ENCODE assay signal across 8 mouse cellular contexts in genomic region chr16:33381614-33382245, GRCm38 (mm10). TPM values are rescaled to one million over a fixed set of nuclear protein-coding genes. Genes with fewer than 3 reads are reported as not detected.
DNase-seq lines count a peak whose midpoint lies in the region; ATAC-seq and TF ChIP-seq lines count a peak whose summit lies in the region.

No protein-coding gene starts in this region.

- H3K27me3 ChIP-seq in lung, embryonic 14.5 days (ENCODE audit: insufficient read depth, low read length), result no peaks in the 10 kb centered on the region
- H3K27me3 ChIP-seq in embryonic facial prominence, embryonic 14.5 days (replicated peaks; ENCODE audit: control insufficient read depth, insufficient read depth, low read length), result no peaks in the 10 kb centered on the region
- no peaks in the 10 kb centered on the region for H3K27me3 ChIP-seq in kidney, postnatal 0 days (ENCODE audit: insufficient read depth, low read length)
- no peaks in the 10 kb centered on the region for H3K27me3 ChIP-seq in neural tube, embryonic 12.5 days (replicated peaks)

- peak; percentile 39 for DNase-seq in adrenal gland, adult 2 months
- no peak for DNase-seq in adrenal gland, adult 8-10 months
- DNase-seq in lung, embryonic 14.5 days, result peak; percentile 33
- DNase-seq in lung, adult 18-20 months, result no peak
- DNase-seq in embryonic facial prominence, embryonic 14.5 days (ENCODE audit: low spot score), result no peak
- no peak for DNase-seq in kidney, postnatal 0 days (ENCODE audit: low spot score)
- DNase-seq in gastrocnemius, adult 18-20 months (ENCODE audit: low spot score), result no peak

- peak overlapping the region; percentile 95 for H3K4me3 ChIP-seq in lung, embryonic 14.5 days (ENCODE audit: low read depth, low read length)
- peak overlapping the region; percentile 94 for H3K4me3 ChIP-seq in embryonic facial prominence, embryonic 14.5 days (ENCODE audit: low read depth, low read length)
- peak overlapping the region; percentile 90 for H3K4me3 ChIP-seq in kidney, postnatal 0 days (replicated peaks; ENCODE audit: low read depth, low read length)
- peak overlapping the region; percentile 88 for H3K4me3 ChIP-seq in neural tube, embryonic 12.5 days

- H3K27ac ChIP-seq in lung, embryonic 14.5 days (ENCODE audit: low read depth), result peak overlapping the region; percentile 93
- H3K27ac ChIP-seq in embryonic facial prominence, embryonic 14.5 days (replicated peaks; ENCODE audit: low read depth, low read length), result peak overlapping the region; percentile 94
- peak overlapping the region; percentile 94 for H3K27ac ChIP-seq in kidney, postnatal 0 days
- peak overlapping the region; percentile 94 for H3K27ac ChIP-seq in neural tube, embryonic 12.5 days

- H3K9me3 ChIP-seq in lung, embryonic 14.5 days (ENCODE audit: low read depth, low read length), result no peaks in the 10 kb centered on the region
- H3K9me3 ChIP-seq in embryonic facial prominence, embryonic 14.5 days (ENCODE audit: control insufficient read depth, low read length), result no peaks in the 10 kb centered on the region
- H3K9me3 ChIP-seq in kidney, postnatal 0 days (replicated peaks; ENCODE audit: low read length), result no peaks in the 10 kb centered on the region
- H3K9me3 ChIP-seq in neural tube, embryonic 12.5 days, result no peaks in the 10 kb centered on the region

- peak overlapping the region; percentile 98 for H3K9ac ChIP-seq in lung, embryonic 14.5 days
- peak overlapping the region; percentile 96 for H3K9ac ChIP-seq in embryonic facial prominence, embryonic 14.5 days (ENCODE audit: low read depth, low read length)
- H3K9ac ChIP-seq in kidney, postnatal 0 days (ENCODE audit: low read depth, low read length), result peak overlapping the region; percentile 99
- H3K9ac ChIP-seq in neural tube, embryonic 12.5 days, result peak overlapping the region; percentile 97

- H3K4me2 ChIP-seq in lung, embryonic 14.5 days, result peak overlapping the region; percentile 91
- peak overlapping the region; percentile 96 for H3K4me2 ChIP-seq in embryonic facial prominence, embryonic 14.5 days (ENCODE audit: low read depth, low read length)
- peak overlapping the region; percentile 86 for H3K4me2 ChIP-seq in kidney, postnatal 0 days (ENCODE audit: low read length)
- peak overlapping the region; percentile 93 for H3K4me2 ChIP-seq in neural tube, embryonic 12.5 days (replicated peaks)

- H3K4me1 ChIP-seq in lung, embryonic 14.5 days (ENCODE audit: insufficient read depth), result 0 out of 2 replicates have a peak, but pooled peaks cover 4% of the 10 kb centered on the region
- H3K4me1 ChIP-seq in embryonic facial prominence, embryonic 14.5 days (ENCODE audit: control insufficient read depth, insufficient read depth, low read length), result peaks cover 10% of the 10 kb centered on the region
- peaks cover 4% of the 10 kb centered on the region; the same call in 1 of the 2 replicates for H3K4me1 ChIP-seq in kidney, postnatal 0 days (replicated peaks; ENCODE audit: insufficient read depth, low read length)
- peaks cover 17% of the 10 kb centered on the region for H3K4me1 ChIP-seq in neural tube, embryonic 12.5 days

- no peaks in the 10 kb centered on the region for H3K36me3 ChIP-seq in lung, embryonic 14.5 days (ENCODE audit: insufficient read depth)
- no peaks in the 10 kb centered on the region for H3K36me3 ChIP-seq in embryonic facial prominence, embryonic 14.5 days (ENCODE audit: control insufficient read depth, insufficient read depth, low read length)
- no peaks in the 10 kb centered on the region for H3K36me3 ChIP-seq in kidney, postnatal 0 days (ENCODE audit: insufficient read depth, low read length)
- H3K36me3 ChIP-seq in neural tube, embryonic 12.5 days, result peaks cover 4% of the 10 kb centered on the region; the same call in 1 of the 2 replicates

- no peak for ATAC-seq in lung, embryonic 14.5 days (ENCODE audit: insufficient read depth)
- no peak for ATAC-seq in embryonic facial prominence, embryonic 14.5 days (ENCODE audit: low read depth)
- no peak for ATAC-seq in kidney, postnatal 0 days (replicated peaks; ENCODE audit: low FRiP score, low read depth)
- no peak for ATAC-seq in neural tube, embryonic 12.5 days (ENCODE audit: low FRiP score, low read depth)

- 3% methylated on average over 18 of the region's 18 CpGs for WGBS in lung, embryonic 14.5 days
- 2% methylated on average over 18 of the region's 18 CpGs for WGBS in embryonic facial prominence, embryonic 14.5 days
- 1% methylated on average over 18 of the region's 18 CpGs for WGBS in kidney, postnatal 0 days
- 3% methylated on average over 18 of the region's 18 CpGs for WGBS in neural tube, embryonic 12.5 days

- no peak for TF ChIP-seq CTCF in lung, embryonic 14.5 days (IDR thresholded peaks at IDR 0.05; ENCODE audit: low read depth)
- TF ChIP-seq CTCF in kidney, postnatal 0 days (IDR thresholded peaks at IDR 0.05; ENCODE audit: low read depth), result no peak

RNA-seq across cellular contexts. Expression of gene Zfp148, which starts 1.1 kb away (rescaled TPM):
- total RNA-seq in adrenal gland, adult 2 months (2021), result 10 to 100 TPM; 65.2 to 67.8 TPM
- 2.4 and 2.8 TPM in 2 replicates for polyA plus RNA-seq in adrenal gland, adult 2 months (2012; rRNA removed)
- 10 to 100 TPM; 52.2 to 82.0 (median 73.8) TPM for total RNA-seq in adrenal gland, adult 8-10 months (2022)
- polyA plus RNA-seq in lung, embryonic 14.5 days (2014; fragmentation: Nextera tagmentation; extraction: Ambion mirVana), result 50.3 and 55.5 TPM in 2 replicates
- 51.0 and 51.8 TPM in 2 replicates for polyA plus RNA-seq in embryonic facial prominence, embryonic 14.5 days (2014; fragmentation: Nextera tagmentation; extraction: Ambion mirVana)
- 49.4 and 51.4 TPM in 2 replicates for polyA plus RNA-seq in kidney, postnatal 0 days (2015; fragmentation: Nextera tagmentation; extraction: Ambion mirVana)
- 50.1 and 50.7 TPM in 2 replicates for polyA plus RNA-seq in neural tube, embryonic 12.5 days (2016; fragmentation: Nextera tagmentation; extraction: Ambion mirVana)
- 10 to 100 TPM; 23.2 to 27.6 TPM for total RNA-seq in gastrocnemius, adult 18-20 months (2021)

Comparison
In these comparisons a context has a peak if more than half of its experiments do, and no peak if none do; other contexts are left out.
1. DNase-seq: peak in adrenal gland, adult 2 months (single experiment) and lung, embryonic 14.5 days (single experiment); none in adrenal gland, adult 8-10 months (single experiment), lung, adult 18-20 months (0 of 2), embryonic facial prominence, embryonic 14.5 days (single experiment), kidney, postnatal 0 days (single experiment) and gastrocnemius, adult 18-20 months (single experiment).
2. RNA of gene Zfp148, which starts 1.1 kb away (polyA plus RNA-seq): 51.0 to 51.8 TPM in embryonic facial prominence, embryonic 14.5 days, 50.1 to 50.7 TPM in neural tube, embryonic 12.5 days, 50.3 to 55.5 TPM in lung, embryonic 14.5 days and 49.4 to 51.4 TPM in kidney, postnatal 0 days; 2.4 to 2.8 TPM in adrenal gland, adult 2 months; every median in the first group is over 10 times any median in the second.
3. Peak in every context shown above with its lines, with median percentiles within 50 percentile points of each other: H3K27ac ChIP-seq, H3K4me2 ChIP-seq, H3K4me3 ChIP-seq and H3K9ac ChIP-seq.